Mouse (Mus musculus) midbrain, postnatal 0 days (tissue): ENCODE results near the gene Zbtb16. TPM values are rescaled to one million over a fixed set of nuclear protein-coding genes. Genes with fewer than 3 reads are reported as not detected.
A peak's percentile ranks its signal among the peaks of the same experiment; 100 is the strongest.

Experiments
- ATAC-seq: fragments of 200-750 bp; cut with Nextera tagmentation; 2 replicates; pipeline ENCODE4 v1.8.0; 2017; ENCODE audit warnings: moderate number of reproducible peaks, mild to moderate bottlenecking, moderate TSS enrichment, moderate library complexity; ENCODE audit not compliant: low FRiP score
- DNase-seq: peaks from one replicate; pipeline ENCODE4 v3.0.0-alpha.2; 2015; ENCODE audit warnings: low spot score
- H3K27ac ChIP-seq: fragments of 300-500 bp; sonication (generic); 2 replicates; pipeline ENCODE4 v1.5.1; 2014; ENCODE audit warnings: low read depth, mild to moderate bottlenecking, low read length, mixed read lengths
- H3K27me3 ChIP-seq: fragments of 300-500 bp; sonication (generic); 2 replicates; pipeline ENCODE4 v1.6.1; 2014; ENCODE audit warnings: low read length, control low read depth, mixed read lengths; ENCODE audit not compliant: insufficient read depth
- H3K36me3 ChIP-seq: fragments of 300-500 bp; sonication (generic); 2 replicates; pipeline ENCODE4 v1.6.1; 2014; ENCODE audit warnings: low read length, control low read depth, mixed read lengths; ENCODE audit not compliant: insufficient read depth
- H3K4me1 ChIP-seq: fragments of 300-500 bp; sonication (generic); 2 replicates; pipeline ENCODE4 v1.6.1; 2014; ENCODE audit warnings: mild to moderate bottlenecking, control low read depth, antibody characterized with exemption, low read length, mixed read lengths; ENCODE audit not compliant: insufficient read depth
- H3K4me2 ChIP-seq: fragments of 300-500 bp; sonication (generic); 2 replicates; pipeline ENCODE4 v1.6.1; 2014; ENCODE audit warnings: low read depth, mild to moderate bottlenecking, low read length, mixed read lengths; ENCODE audit not compliant: poor library complexity, severe bottlenecking
- H3K4me3 ChIP-seq: fragments of 300-500 bp; sonication (generic); 2 replicates; pipeline ENCODE4 v1.5.1; 2014; ENCODE audit warnings: low read depth, mild to moderate bottlenecking, low read length, moderate library complexity
- H3K9ac ChIP-seq: fragments of 300-500 bp; sonication (generic); replicated peaks from 2 replicates; pipeline ENCODE4 v1.6.1; 2014; ENCODE audit warnings: mild to moderate bottlenecking, low read length, moderate library complexity, mixed read lengths; ENCODE audit not compliant: poor library complexity, severe bottlenecking
- H3K9me3 ChIP-seq: fragments of 300-500 bp; sonication (generic); 2 replicates; pipeline ENCODE4 v1.6.1; 2016; ENCODE audit warnings: low read length, control low read depth
- CTCF ChIP-seq: IDR thresholded peaks from 2 replicates; pipeline ENCODE4 v1.5.1; 2016; ENCODE audit warnings: antibody characterized with exemption, mild to moderate bottlenecking
- WGBS: fragments of 180-500 bp; shearing (Covaris S2); extraction: QIAGEN DNeasy Blood & Tissue Kit; methylation state at CpG from one replicate; pipeline ENCODE4 v1.1.7; 2014; 5-methylcytosine and 5-hydroxymethylcytosine counted together
- polyA plus RNA-seq: library from polyadenylated mRNA; unstranded; fragments of >200 nt; fragmentation: Nextera tagmentation; extraction: Ambion mirVana; gene quantifications from 2 replicates; pipeline ENCODE4 v1.2.1, GENCODE M21; 2015
- total RNA-seq: library from RNA; depleted of rRNA; stranded (reverse); fragments of >200 nt; gene quantifications from 2 replicates; pipeline ENCODE4 v1.2.3, GENCODE M21; 2014; rRNA removed

Gene Zbtb16
- total RNA-seq (8.3 and 12.6 TPM in 2 replicates), polyA plus RNA-seq (5.5 and 6.1 TPM in 2 replicates)

- Histone ChIP-seq H3K27me3 (peaks cover 24% of the 10 kb centered on the region; the same call in 1 of the 2 replicates), H3K4me3 (peak within 1 kb of the TSS; percentile 77), H3K9me3 (no peaks in the 10 kb centered on the region), H3K36me3 (no peaks in the 10 kb centered on the region), H3K9ac (peak within 1 kb of the TSS; percentile 72), H3K27ac (peak within 1 kb of the TSS; percentile 47), H3K4me1 (peaks cover 4% of the 10 kb centered on the region; the same call in 1 of the 2 replicates), H3K4me2 (peak within 1 kb of the TSS; percentile 100)
- peak; percentile 87 for ATAC-seq
- peak; percentile 88 for DNase-seq
- peak; percentile 41; the same call in 1 of the 2 replicates for TF ChIP-seq CTCF
- under 1% methylated on average over 72 of the region's 78 CpGs for WGBS
These were observed at the start of gene Zbtb16 for GRCm38 (mm10) chr9:48835631-48836565. TSS of gene Zbtb16 (minus strand) at chr9:48836222.

- TF ChIP-seq CTCF, result no peak
- H3K4me2 ChIP-seq, result no peak overlapping the region
- ATAC-seq (no peak), DNase-seq (no peak)
- no peaks in the 10 kb centered on the region for H3K27me3 ChIP-seq
- H3K9ac ChIP-seq, result no peak overlapping the region
- H3K4me3 ChIP-seq, result no peak overlapping the region
- H3K4me1 ChIP-seq, result no peaks in the 10 kb centered on the region
- WGBS, result 85% methylated on average over 8 of the region's 8 CpGs
- H3K36me3 ChIP-seq, result no peaks in the 10 kb centered on the region
- H3K9me3 ChIP-seq, result no peaks in the 10 kb centered on the region
- no peak overlapping the region for H3K27ac ChIP-seq
These were observed 36.9 kb upstream of the Zbtb16 start for GRCm38 (mm10) chr9:48872896-48873295.

GRCm38 (mm10) chr9:48866523-48867121 is 30.6 kb upstream of the Zbtb16 start:
- ATAC-seq (no peak), DNase-seq (peak; percentile 34)
- Histone ChIP-seq H3K9ac (no peak overlapping the region), H3K27me3 (peaks cover 3% of the 10 kb centered on the region; the same call in 1 of the 2 replicates), H3K27ac (no peak overlapping the region), H3K4me3 (no peak overlapping the region), H3K4me1 (no peaks in the 10 kb centered on the region), H3K4me2 (no peak overlapping the region), H3K36me3 (no peaks in the 10 kb centered on the region), H3K9me3 (no peaks in the 10 kb centered on the region)
- 48% methylated on average over 12 of the region's 12 CpGs for WGBS
- TF ChIP-seq CTCF, result no peak

- Histone ChIP-seq H3K9me3 (no peaks in the 10 kb centered on the region), H3K4me2 (no peak overlapping the region), H3K9ac (no peak overlapping the region), H3K27ac (no peak overlapping the region), H3K4me1 (no peaks in the 10 kb centered on the region), H3K27me3 (peaks cover 3% of the 10 kb centered on the region; the same call in 1 of the 2 replicates), H3K4me3 (no peak overlapping the region), H3K36me3 (no peaks in the 10 kb centered on the region)
- TF ChIP-seq CTCF, result no peak
- ATAC-seq, result no peak
- no peak for DNase-seq
- WGBS, result 37% methylated on average over 9 of the region's 9 CpGs
These were observed 29.2 kb upstream of the Zbtb16 start for GRCm38 (mm10) chr9:48865235-48865634.

- no peak overlapping the region for H3K4me3 ChIP-seq
- H3K9ac ChIP-seq, result no peak overlapping the region
- H3K4me1 ChIP-seq, result no peaks in the 10 kb centered on the region
- ATAC-seq (no peak), DNase-seq (no peak)
- H3K9me3 ChIP-seq, result no peaks in the 10 kb centered on the region
- no peak overlapping the region for H3K27ac ChIP-seq
- peaks cover 3% of the 10 kb centered on the region; the same call in 1 of the 2 replicates for H3K27me3 ChIP-seq
- TF ChIP-seq CTCF, result no peak
- WGBS, result 87% methylated on average over 10 of the region's 10 CpGs
- H3K4me2 ChIP-seq, result no peak overlapping the region
- no peaks in the 10 kb centered on the region for H3K36me3 ChIP-seq
These were observed 25.5 kb upstream of the Zbtb16 start for GRCm38 (mm10) chr9:48861481-48861880.

GRCm38 (mm10) chr9:48860526-48860845 is 24.5 kb upstream of the Zbtb16 start:
- Histone ChIP-seq H3K9me3 (no peaks in the 10 kb centered on the region), H3K27ac (no peak overlapping the region), H3K4me3 (no peak overlapping the region), H3K9ac (no peak overlapping the region), H3K27me3 (peaks cover 2% of the 10 kb centered on the region; the same call in 1 of the 2 replicates), H3K4me2 (no peak overlapping the region), H3K4me1 (no peaks in the 10 kb centered on the region), H3K36me3 (no peaks in the 10 kb centered on the region)
- WGBS, result 1% methylated on average over 6 of the region's 6 CpGs
- DNase-seq (peak; percentile 73), ATAC-seq (no peak)
- TF ChIP-seq CTCF, result peak; percentile 95
